Mouse (Mus musculus) stomach, embryonic 14.5 days (tissue): ENCODE measurements around the gene Stx1a. TPM values are rescaled to one million over a fixed set of nuclear protein-coding genes. Genes with fewer than 3 reads are reported as not detected.

Source experiments
- ATAC-seq: fragments of 200-750 bp; cut with Nextera tagmentation; 2 replicates; pipeline ENCODE4 v1.8.0; 2017; ENCODE audit warnings: low read depth, moderate TSS enrichment; ENCODE audit not compliant: insufficient number of reproducible peaks, insufficient read depth, low FRiP score
- H3K27ac ChIP-seq: fragments of 300-500 bp; sonication (generic); 2 replicates; pipeline ENCODE4 v1.5.1; 2014; ENCODE audit warnings: mild to moderate bottlenecking, low read length, moderate library complexity, mixed read lengths
- H3K27me3 ChIP-seq: fragments of 300-500 bp; sonication (generic); 2 replicates; pipeline ENCODE4 v1.6.1; 2014; ENCODE audit warnings: low read length, control low read depth, mixed read lengths; ENCODE audit not compliant: control insufficient read depth, insufficient read depth
- H3K36me3 ChIP-seq: fragments of 300-500 bp; sonication (generic); 2 replicates; pipeline ENCODE4 v1.6.1; 2014; ENCODE audit warnings: mild to moderate bottlenecking, control low read depth, low read length, moderate library complexity, mixed read lengths; ENCODE audit not compliant: control insufficient read depth, insufficient read depth
- H3K4me1 ChIP-seq: fragments of 300-500 bp; sonication (generic); 2 replicates; pipeline ENCODE4 v1.6.1; 2014; ENCODE audit warnings: low read length, control low read depth, mixed read lengths; ENCODE audit not compliant: control insufficient read depth, insufficient read depth
- H3K4me2 ChIP-seq: fragments of 300-500 bp; sonication (generic); replicated peaks from 2 replicates; pipeline ENCODE4 v1.6.1; 2014; ENCODE audit warnings: low read depth, low read length, control low read depth
- H3K4me3 ChIP-seq: fragments of 300-500 bp; sonication (generic); 2 replicates; pipeline ENCODE4 v1.5.1; 2014; ENCODE audit warnings: low read depth, low read length, control low read depth
- H3K9ac ChIP-seq: fragments of 300-500 bp; sonication (generic); replicated peaks from 2 replicates; pipeline ENCODE4 v1.6.1; 2014; ENCODE audit warnings: low read depth, mild to moderate bottlenecking, control low read depth, low read length, moderate library complexity, mixed read lengths
- H3K9me3 ChIP-seq: fragments of 300-500 bp; sonication (generic); 2 replicates; pipeline ENCODE4 v1.6.1; 2016; ENCODE audit warnings: low read depth, low read length, control low read depth; ENCODE audit not compliant: control insufficient read depth
- WGBS: fragments of 180-500 bp; shearing (Covaris S2); extraction: QIAGEN DNeasy Blood & Tissue Kit; methylation state at CpG from one replicate; pipeline ENCODE4 v1.1.7; 2014; 5-methylcytosine and 5-hydroxymethylcytosine counted together
- polyA plus RNA-seq: library from polyadenylated mRNA; unstranded; fragments of >200 nt; fragmentation: Nextera tagmentation; extraction: Ambion mirVana; gene quantifications from 2 replicates; pipeline ENCODE4 v1.2.1, GENCODE M21; 2014

Gene Stx1a
- polyA plus RNA-seq = 17.4 and 17.7 TPM in 2 replicates

DNA sequence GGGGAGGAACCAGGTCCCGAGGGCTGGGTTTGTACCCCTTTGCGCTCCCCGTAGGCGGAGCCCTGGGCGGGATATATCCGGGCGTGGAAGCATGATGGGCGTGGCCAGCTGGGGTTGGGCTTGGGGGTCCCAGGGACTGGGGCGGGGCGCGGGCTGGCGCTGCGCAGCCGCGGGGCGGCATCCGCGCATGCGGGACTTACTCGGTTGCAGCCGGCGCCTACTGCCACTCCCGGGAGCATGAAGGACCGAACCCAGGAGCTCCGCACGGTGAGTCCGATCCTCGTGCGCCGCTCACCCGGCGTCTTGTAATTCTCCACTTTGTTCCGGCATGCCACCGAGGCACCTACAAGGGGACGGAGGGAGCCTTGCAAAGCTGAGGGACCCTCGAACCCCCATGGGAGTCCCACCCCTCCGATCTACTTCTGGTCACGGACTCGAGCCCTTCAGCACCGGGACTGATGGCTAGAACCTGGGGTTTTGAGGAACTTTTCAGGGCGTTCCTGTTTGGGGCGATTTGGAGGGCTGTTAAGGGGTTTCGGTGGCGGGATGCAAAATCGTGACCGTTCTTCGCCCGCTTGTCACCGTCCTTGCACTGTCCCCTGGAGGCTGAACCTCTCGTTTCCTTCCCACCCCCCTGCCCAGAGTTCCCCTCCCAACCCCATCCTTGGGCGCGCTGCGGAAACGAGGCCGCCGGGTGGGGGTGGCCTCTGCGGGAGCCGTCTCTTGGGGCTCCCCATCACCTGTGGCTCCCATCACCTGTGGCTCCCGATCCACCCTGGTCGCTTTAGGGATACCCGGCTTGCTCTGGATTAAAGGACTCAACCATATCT is at the start of gene Stx1a:
Stx1a (plus strand) TSS at position 139 of the 830 bp plus-strand sequence.
- no peaks in the 10 kb centered on the region for H3K27me3 ChIP-seq
- WGBS = under 1% methylated on average over 61 of the region's 61 CpGs
- H3K9me3 ChIP-seq = no peaks in the 10 kb centered on the region
- peak within 1 kb of the TSS; percentile 84 for H3K4me3 ChIP-seq
- H3K27ac ChIP-seq = no peak within 1 kb of the TSS
- H3K4me2 ChIP-seq = peak within 1 kb of the TSS; percentile 99
- H3K9ac ChIP-seq = peak within 1 kb of the TSS; percentile 60
- peak; percentile 92 for ATAC-seq
- H3K4me1 ChIP-seq = peaks cover 27% of the 10 kb centered on the region
- no peaks in the 10 kb centered on the region for H3K36me3 ChIP-seq

DNA sequence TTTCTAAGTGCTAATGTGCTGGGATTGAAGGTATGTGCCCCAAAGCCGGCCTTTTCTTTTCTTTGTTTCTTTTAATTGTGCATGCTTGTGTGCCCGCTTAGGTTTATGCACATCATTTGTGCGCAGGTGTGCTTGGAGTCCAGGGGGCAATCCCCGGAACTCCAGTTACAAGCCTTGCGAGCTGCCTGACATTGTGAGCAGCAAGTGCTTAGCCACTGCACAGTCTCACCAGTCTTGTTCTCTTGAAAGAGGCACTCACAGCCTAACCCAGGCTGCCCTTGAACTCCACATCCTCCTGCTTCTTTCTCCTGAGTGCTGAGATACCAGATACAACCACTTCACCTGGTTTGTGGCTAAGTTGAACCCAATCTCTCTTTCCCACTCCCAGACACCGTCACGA is 49.8 kb upstream of the Stx1a start:
- Histone ChIP-seq H3K9ac (no peak overlapping the region), H3K4me1 (no peaks in the 10 kb centered on the region), H3K27ac (no peak overlapping the region), H3K4me3 (no peak overlapping the region), H3K36me3 (no peaks in the 10 kb centered on the region), H3K9me3 (no peaks in the 10 kb centered on the region), H3K4me2 (no peak overlapping the region), H3K27me3 (no peaks in the 10 kb centered on the region)
- WGBS = 84% methylated on average over 7 of the region's 7 CpGs
- ATAC-seq = no peak

DNA sequence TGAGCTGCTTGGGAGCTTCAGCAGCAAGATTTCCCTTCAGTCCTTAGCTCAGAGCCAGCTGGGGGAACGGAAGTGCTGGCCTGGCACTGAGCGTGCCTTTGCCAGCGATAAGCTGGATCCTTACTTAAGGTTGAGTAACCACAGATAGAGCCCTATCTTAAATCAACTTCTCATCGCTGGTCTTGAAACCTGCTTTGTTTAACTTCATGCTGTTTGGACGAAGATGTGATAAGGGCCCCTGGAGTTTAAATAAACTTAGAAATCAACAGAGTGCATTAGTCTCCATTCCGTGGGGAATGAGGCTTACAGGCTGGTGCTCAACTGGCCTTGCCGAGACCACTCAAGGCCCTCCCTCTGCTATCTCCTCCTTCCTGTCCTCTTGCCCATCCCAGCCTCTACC is 49.0 kb upstream of the Stx1a start:
- no peak overlapping the region for H3K4me2 ChIP-seq
- H3K27me3 ChIP-seq = no peaks in the 10 kb centered on the region
- no peaks in the 10 kb centered on the region for H3K4me1 ChIP-seq
- no peak overlapping the region for H3K9ac ChIP-seq
- peak; percentile 79 for ATAC-seq
- H3K9me3 ChIP-seq = no peaks in the 10 kb centered on the region
- no peak overlapping the region for H3K4me3 ChIP-seq
- H3K27ac ChIP-seq = 0 out of 2 replicates have a peak overlapping the region, but pooled peaks have one; percentile 27
- 24% methylated on average over 7 of the region's 7 CpGs for WGBS
- H3K36me3 ChIP-seq = no peaks in the 10 kb centered on the region

DNA sequence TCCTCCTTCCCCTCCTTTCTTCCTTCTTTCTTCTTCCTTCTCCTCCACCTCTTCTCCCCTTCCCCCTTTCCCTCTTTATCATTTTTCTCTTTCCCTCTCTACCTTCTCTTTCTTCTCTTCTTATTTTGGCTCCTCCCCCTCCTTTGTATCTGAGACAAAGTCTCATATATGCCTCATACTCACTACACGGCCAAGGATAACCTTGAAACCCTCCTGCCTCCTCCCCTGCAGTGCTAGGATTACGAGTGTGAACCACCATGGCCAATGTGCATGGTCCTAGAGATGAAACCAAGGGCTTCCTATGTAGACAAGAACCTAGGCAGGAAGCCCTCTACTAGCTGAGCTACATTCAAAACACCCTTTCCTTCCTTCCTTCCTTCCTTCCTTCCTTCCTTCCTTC is 48.4 kb upstream of the Stx1a start:
- no peaks in the 10 kb centered on the region for H3K9me3 ChIP-seq
- H3K9ac ChIP-seq = no peak overlapping the region
- no peak overlapping the region for H3K4me2 ChIP-seq
- H3K4me3 ChIP-seq = no peak overlapping the region
- H3K27ac ChIP-seq = no peak overlapping the region
- WGBS = 63% methylated on average over 2 of the region's 2 CpGs
- H3K27me3 ChIP-seq = no peaks in the 10 kb centered on the region
- H3K36me3 ChIP-seq = no peaks in the 10 kb centered on the region
- no peak for ATAC-seq
- H3K4me1 ChIP-seq = no peaks in the 10 kb centered on the region

DNA sequence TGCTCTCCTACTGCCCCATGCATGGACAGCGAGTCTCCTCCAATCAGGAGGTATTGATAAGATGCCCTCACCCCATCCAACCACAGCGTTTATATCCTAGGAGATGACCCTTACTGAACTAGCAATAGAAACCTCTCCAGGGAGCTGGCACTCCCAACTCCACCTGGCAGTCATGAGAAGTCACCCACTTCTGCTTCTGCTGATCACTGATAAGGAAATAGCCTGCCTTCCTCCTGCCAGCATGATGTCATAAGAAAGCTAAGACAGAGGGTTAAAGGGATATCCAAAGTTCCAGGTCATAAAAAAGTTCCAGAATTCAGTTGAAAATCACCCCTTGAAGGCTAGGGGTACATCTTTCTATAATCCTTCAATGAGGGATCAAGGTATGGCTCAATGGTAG is 47.1 kb upstream of the Stx1a start:
- no peak overlapping the region for H3K4me2 ChIP-seq
- H3K9me3 ChIP-seq = no peaks in the 10 kb centered on the region
- H3K27me3 ChIP-seq = no peaks in the 10 kb centered on the region
- no peak overlapping the region for H3K9ac ChIP-seq
- no peak overlapping the region for H3K4me3 ChIP-seq
- H3K36me3 ChIP-seq = no peaks in the 10 kb centered on the region
- no peak for ATAC-seq
- 86% methylated on average over 2 of the region's 2 CpGs for WGBS
- H3K27ac ChIP-seq = no peak overlapping the region
- no peaks in the 10 kb centered on the region for H3K4me1 ChIP-seq

DNA sequence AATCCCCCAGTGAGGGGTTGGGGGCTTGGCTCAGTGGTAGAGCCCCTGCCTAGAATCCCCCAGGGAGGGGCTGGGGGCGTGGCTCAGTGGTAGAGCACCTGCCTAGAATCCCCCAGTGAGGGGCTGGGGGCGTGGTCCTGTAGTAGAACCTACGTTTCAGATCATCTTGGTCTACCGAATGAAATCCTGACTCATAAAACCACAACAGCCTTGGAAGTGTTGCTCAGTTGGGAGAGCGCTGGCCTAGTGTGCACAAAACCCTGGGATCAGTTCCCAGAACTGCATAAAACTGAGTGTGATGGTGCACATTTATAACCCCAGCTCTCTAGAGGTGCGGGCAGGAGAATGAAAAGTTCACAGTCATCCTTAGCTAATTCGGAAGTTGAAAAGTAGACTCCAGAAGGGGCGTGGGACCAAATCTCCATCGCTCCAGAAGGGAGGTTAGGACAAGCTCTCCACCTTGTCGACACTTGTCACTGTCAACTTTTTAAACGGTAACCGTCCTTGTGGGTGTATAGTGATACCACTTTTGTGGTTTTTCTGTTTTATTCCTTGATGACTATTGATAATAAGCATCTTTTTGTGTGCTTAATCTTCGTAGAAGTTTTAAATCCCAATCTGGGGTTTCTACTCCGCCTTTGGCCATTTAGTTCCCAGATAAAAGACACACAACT is 46.6 kb upstream of the Stx1a start:
- WGBS = 83% methylated on average over 14 of the region's 14 CpGs
- ATAC-seq = no peak
- no peak overlapping the region for H3K9ac ChIP-seq
- H3K4me1 ChIP-seq = no peaks in the 10 kb centered on the region
- H3K27me3 ChIP-seq = no peaks in the 10 kb centered on the region
- no peaks in the 10 kb centered on the region for H3K36me3 ChIP-seq
- no peak overlapping the region for H3K4me3 ChIP-seq
- no peak overlapping the region for H3K27ac ChIP-seq
- no peak overlapping the region for H3K4me2 ChIP-seq
- H3K9me3 ChIP-seq = no peaks in the 10 kb centered on the region

DNA sequence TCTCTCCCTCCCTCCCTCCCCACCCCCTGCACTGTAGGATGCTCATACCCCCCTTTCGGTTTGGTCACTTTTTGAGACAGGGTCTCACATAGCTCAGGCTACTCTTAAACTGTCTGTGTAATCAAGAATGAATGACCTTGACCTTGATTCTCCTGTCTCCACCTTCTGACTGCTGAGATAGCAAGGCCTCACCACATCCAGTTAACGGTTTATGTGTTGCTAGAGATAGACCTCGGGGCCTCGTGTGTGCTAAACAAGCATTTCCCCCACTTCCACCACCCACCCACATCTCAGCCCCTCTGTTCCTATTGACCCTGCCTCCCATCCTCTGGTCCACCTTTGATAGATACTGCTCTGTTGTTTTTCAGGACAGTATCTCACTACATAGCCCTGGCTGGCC is 45.4 kb upstream of the Stx1a start:
- H3K9ac ChIP-seq = no peak overlapping the region
- H3K4me2 ChIP-seq = no peak overlapping the region
- H3K27ac ChIP-seq = no peak overlapping the region
- no peaks in the 10 kb centered on the region for H3K36me3 ChIP-seq
- H3K9me3 ChIP-seq = no peaks in the 10 kb centered on the region
- ATAC-seq = no peak
- H3K27me3 ChIP-seq = no peaks in the 10 kb centered on the region
- H3K4me1 ChIP-seq = no peaks in the 10 kb centered on the region
- WGBS = 78% methylated on average over 4 of the region's 4 CpGs
- H3K4me3 ChIP-seq = no peak overlapping the region

DNA sequence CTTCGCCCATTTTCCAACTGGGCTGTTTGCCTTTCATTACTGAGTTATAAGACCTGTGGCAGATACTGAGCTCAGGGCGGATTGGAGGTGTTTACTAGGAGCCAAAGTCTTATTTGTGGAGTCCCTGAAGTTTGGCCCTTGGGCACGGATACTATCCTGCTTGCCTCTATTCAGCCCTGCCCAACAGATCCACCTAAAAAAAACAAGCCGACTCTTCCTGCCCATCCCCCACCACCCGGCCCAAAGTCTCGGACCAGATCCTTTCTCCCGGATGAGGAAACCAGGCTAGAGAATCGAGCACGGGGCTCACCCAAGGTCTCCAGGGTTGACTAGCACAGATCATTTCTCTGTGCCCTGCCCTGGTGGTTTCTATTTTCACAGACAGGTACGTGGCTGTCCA is 42.1 kb upstream of the Stx1a start:
- WGBS = 53% methylated on average over 10 of the region's 10 CpGs
- ATAC-seq = no peak
- Histone ChIP-seq H3K36me3 (no peaks in the 10 kb centered on the region), H3K27me3 (peaks cover 13% of the 10 kb centered on the region; the same call in 1 of the 2 replicates), H3K9ac (no peak overlapping the region), H3K27ac (no peak overlapping the region), H3K9me3 (no peaks in the 10 kb centered on the region), H3K4me2 (no peak overlapping the region), H3K4me3 (no peak overlapping the region), H3K4me1 (peaks cover 12% of the 10 kb centered on the region; the same call in 1 of the 2 replicates)
